Mouse (Mus musculus): ENCODE measurements around the gene Mta3. TPM values are rescaled to one million over a fixed set of nuclear protein-coding genes. Genes with fewer than 3 reads are reported as not detected.

Gene Mta3
- 43.8 and 50.8 TPM in 2 replicates for polyA plus RNA-seq (2015; fragmentation: Nextera tagmentation; extraction: Ambion mirVana)

- Histone ChIP-seq H3K36me3 (peaks cover 22% of the 10 kb centered on the region), H3K9ac (peak within 1 kb of the TSS; percentile 93), H3K27ac (peak within 1 kb of the TSS; percentile 94), H3K4me3 (peak within 1 kb of the TSS; percentile 83), H3K4me1 (peaks cover 15% of the 10 kb centered on the region), H3K27me3 (no peaks in the 10 kb centered on the region), H3K9me3 (no peaks in the 10 kb centered on the region), H3K4me2 (peak within 1 kb of the TSS; percentile 87)
- under 1% methylated on average over 37 of the region's 56 CpGs for WGBS
- peak; percentile 23; the same call in 1 of the 2 replicates for ATAC-seq (ENCODE audit: insufficient number of reproducible peaks, insufficient read depth, low FRiP score, low TSS enrichment, low read depth)
Observed at GRCm38 (mm10) chr17:83706116-83706593, at the start of gene Mta3. Gene Mta3 (plus strand): TSS chr17:83706163.

DNA sequence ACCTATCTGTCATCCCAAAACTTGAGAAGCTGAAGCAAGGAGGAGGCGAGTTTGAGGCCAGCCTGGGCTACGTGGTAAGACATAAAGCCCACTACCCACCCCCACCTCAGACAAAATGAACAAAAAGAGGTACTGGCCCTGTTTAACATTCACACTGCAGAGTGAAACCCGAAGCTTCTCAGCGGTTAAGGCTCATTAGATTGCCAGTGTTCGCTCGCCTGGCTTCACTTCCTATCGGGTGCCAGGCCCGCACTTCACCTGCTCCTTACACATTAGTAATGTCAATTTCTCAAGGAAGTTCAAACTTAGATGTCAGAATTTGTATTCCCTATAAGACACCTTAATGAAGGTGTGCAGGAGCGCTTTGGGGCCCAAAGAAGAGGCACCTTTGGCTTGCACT, 48.6 kb upstream of the Mta3 start:
- Histone ChIP-seq H3K36me3 (no peaks in the 10 kb centered on the region), H3K27ac (no peak overlapping the region), H3K9ac (no peak overlapping the region), H3K4me2 (no peak overlapping the region), H3K4me1 (no peaks in the 10 kb centered on the region), H3K9me3 (no peaks in the 10 kb centered on the region), H3K4me3 (no peak overlapping the region), H3K27me3 (no peaks in the 10 kb centered on the region)
- WGBS = 67% methylated on average over 9 of the region's 9 CpGs
- ATAC-seq (ENCODE audit: insufficient number of reproducible peaks, insufficient read depth, low FRiP score, low TSS enrichment, low read depth) = no peak

GRCm38 (mm10) chr17:83658943-83659342, 47.0 kb upstream of the Mta3 start:
- 63% methylated on average over 1 of the region's 1 CpGs for WGBS
- no peaks in the 10 kb centered on the region for H3K9me3 ChIP-seq

GRCm38 (mm10) chr17:83664761-83665160, 41.2 kb upstream of the Mta3 start:
- Histone ChIP-seq H3K4me3 (no peak overlapping the region), H3K4me2 (no peak overlapping the region), H3K9ac (no peak overlapping the region), H3K9me3 (no peaks in the 10 kb centered on the region), H3K4me1 (no peaks in the 10 kb centered on the region), H3K36me3 (no peaks in the 10 kb centered on the region), H3K27me3 (no peaks in the 10 kb centered on the region), H3K27ac (no peak overlapping the region)
- WGBS = 40% methylated on average over 8 of the region's 8 CpGs
- no peak for ATAC-seq (ENCODE audit: insufficient number of reproducible peaks, insufficient read depth, low FRiP score, low TSS enrichment, low read depth)

More at GRCm38 (mm10) chr17:83658943-83659342, 47.0 kb upstream of the Mta3 start:
- no peak overlapping the region for H3K9ac ChIP-seq
- no peak for ATAC-seq (ENCODE audit: insufficient number of reproducible peaks, insufficient read depth, low FRiP score, low TSS enrichment, low read depth)
- H3K4me1 ChIP-seq = no peaks in the 10 kb centered on the region
- no peak overlapping the region for H3K4me2 ChIP-seq
- H3K36me3 ChIP-seq = no peaks in the 10 kb centered on the region
- no peak overlapping the region for H3K27ac ChIP-seq
- no peaks in the 10 kb centered on the region for H3K27me3 ChIP-seq
- H3K4me3 ChIP-seq = no peak overlapping the region

- Histone ChIP-seq H3K4me1 (no peaks in the 10 kb centered on the region), H3K27me3 (no peaks in the 10 kb centered on the region), H3K36me3 (no peaks in the 10 kb centered on the region), H3K27ac (no peak overlapping the region), H3K4me2 (no peak overlapping the region), H3K9ac (no peak overlapping the region), H3K4me3 (no peak overlapping the region), H3K9me3 (no peaks in the 10 kb centered on the region)
- no peak for ATAC-seq (ENCODE audit: insufficient number of reproducible peaks, insufficient read depth, low FRiP score, low TSS enrichment, low read depth)
- 67% methylated on average over 13 of the region's 13 CpGs for WGBS
Observed at GRCm38 (mm10) chr17:83666597-83667287, 39.2 kb upstream of the Mta3 start.

DNA sequence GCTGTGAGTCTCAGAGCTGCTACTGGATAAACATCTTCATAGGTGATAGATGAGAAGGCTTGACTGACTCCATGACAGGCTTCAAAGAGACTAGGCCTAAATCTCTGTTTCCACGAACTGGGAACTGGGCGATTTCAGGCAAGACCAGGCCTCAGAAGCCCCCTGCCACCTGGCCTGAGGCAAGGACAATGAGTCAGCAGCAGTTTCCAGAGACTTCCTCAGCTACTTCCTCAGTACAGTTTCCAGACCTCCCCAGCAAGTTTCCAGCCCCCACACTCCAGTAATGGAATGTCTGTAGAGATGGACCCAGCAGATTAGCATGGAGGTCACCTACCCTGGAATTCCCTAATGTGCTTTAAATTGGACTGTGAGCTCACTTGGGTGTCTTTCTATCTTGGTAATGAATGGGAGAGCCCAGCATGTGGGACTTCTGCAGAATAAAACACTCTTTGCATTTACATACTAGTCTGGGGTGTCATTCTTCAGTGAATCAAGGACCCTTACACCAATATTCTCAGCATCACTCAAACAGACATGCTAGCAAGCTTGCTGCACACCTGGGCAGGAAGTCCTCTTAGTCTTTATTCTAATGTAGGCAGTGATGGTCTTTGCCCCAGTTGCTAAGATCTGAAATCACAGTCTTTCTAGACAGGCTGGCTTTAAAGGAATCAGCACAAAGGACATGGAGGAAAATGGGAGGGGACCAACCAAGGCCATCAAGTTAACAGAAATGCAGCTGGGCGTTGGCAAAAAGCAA, 37.9 kb upstream of the Mta3 start:
- no peak overlapping the region for H3K27ac ChIP-seq
- no peaks in the 10 kb centered on the region for H3K27me3 ChIP-seq
- 73% methylated on average over 3 of the region's 3 CpGs for WGBS
- H3K4me1 ChIP-seq = no peaks in the 10 kb centered on the region
- no peak overlapping the region for H3K4me3 ChIP-seq
- no peaks in the 10 kb centered on the region for H3K9me3 ChIP-seq
- H3K9ac ChIP-seq = no peak overlapping the region
- H3K36me3 ChIP-seq = no peaks in the 10 kb centered on the region
- no peak for ATAC-seq (ENCODE audit: insufficient number of reproducible peaks, insufficient read depth, low FRiP score, low TSS enrichment, low read depth)
- no peak overlapping the region for H3K4me2 ChIP-seq

- 82% methylated on average over 4 of the region's 4 CpGs for WGBS
- H3K9me3 ChIP-seq = no peaks in the 10 kb centered on the region
- no peak overlapping the region for H3K9ac ChIP-seq
- no peaks in the 10 kb centered on the region for H3K4me1 ChIP-seq
- ATAC-seq (ENCODE audit: insufficient number of reproducible peaks, insufficient read depth, low FRiP score, low TSS enrichment, low read depth) = no peak
- H3K36me3 ChIP-seq = no peaks in the 10 kb centered on the region
- H3K4me3 ChIP-seq = no peak overlapping the region
- H3K4me2 ChIP-seq = no peak overlapping the region
- H3K27me3 ChIP-seq = no peaks in the 10 kb centered on the region
- H3K27ac ChIP-seq = no peak overlapping the region
Observed at GRCm38 (mm10) chr17:83672685-83673084, 33.3 kb upstream of the Mta3 start.

DNA sequence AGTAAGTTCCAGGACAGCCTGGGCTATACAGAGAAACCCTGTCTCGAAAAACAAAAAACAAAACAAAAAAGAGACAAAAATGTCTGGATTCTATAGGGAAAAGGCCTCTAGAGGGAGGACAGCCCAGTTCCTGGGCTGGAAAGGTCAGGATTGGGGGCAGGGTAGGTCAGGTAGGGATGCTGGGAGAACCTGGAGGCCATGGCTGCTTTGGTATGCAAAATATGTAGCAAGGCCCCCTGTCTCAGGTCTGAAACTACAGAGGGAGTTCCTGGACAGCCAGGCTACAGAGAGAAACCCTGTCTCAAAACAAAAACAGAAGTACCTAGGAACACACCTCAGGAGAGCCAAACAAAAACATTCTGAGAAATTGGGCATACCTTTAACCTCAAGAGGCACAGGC, 28.6 kb upstream of the Mta3 start:
- WGBS = 90% methylated on average over 1 of the region's 1 CpGs
- Histone ChIP-seq H3K36me3 (no peaks in the 10 kb centered on the region), H3K4me1 (no peaks in the 10 kb centered on the region), H3K4me2 (no peak overlapping the region), H3K9me3 (no peaks in the 10 kb centered on the region), H3K4me3 (no peak overlapping the region), H3K27ac (no peak overlapping the region), H3K27me3 (no peaks in the 10 kb centered on the region), H3K9ac (no peak overlapping the region)
- no peak for ATAC-seq (ENCODE audit: insufficient number of reproducible peaks, insufficient read depth, low FRiP score, low TSS enrichment, low read depth)

GRCm38 (mm10) chr17:83681977-83682376, 24.0 kb upstream of the Mta3 start:
- peaks cover 1% of the 10 kb centered on the region; the same call in 1 of the 2 replicates for H3K9me3 ChIP-seq
- no peaks in the 10 kb centered on the region for H3K4me1 ChIP-seq
- H3K27me3 ChIP-seq = no peaks in the 10 kb centered on the region
- H3K4me2 ChIP-seq = no peak overlapping the region
- H3K9ac ChIP-seq = no peak overlapping the region
- ATAC-seq (ENCODE audit: insufficient number of reproducible peaks, insufficient read depth, low FRiP score, low TSS enrichment, low read depth) = no peak
- H3K4me3 ChIP-seq = no peak overlapping the region
- no peaks in the 10 kb centered on the region for H3K36me3 ChIP-seq
- WGBS = 44% methylated on average over 7 of the region's 7 CpGs
- H3K27ac ChIP-seq = no peak overlapping the region

DNA sequence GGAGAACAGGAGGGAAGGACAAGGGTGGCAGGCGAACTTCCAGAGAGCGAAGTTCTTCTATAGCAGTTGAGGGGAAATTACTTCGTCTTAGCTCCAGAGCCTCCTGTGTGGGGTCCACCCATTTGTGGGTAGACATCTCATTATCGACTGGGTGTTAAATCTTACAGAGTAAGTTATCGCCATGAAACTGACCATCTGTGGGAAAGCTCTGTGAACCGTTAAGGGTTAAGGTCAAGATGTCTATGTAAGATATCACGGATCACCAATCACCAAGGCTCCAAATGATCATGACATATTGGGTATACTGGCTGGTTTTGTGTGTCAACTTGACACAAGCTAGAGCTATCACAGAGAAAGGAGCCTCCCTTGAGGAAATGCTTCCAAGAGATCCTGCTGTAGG, 21.5 kb upstream of the Mta3 start:
- Histone ChIP-seq H3K36me3 (no peaks in the 10 kb centered on the region), H3K27ac (no peak overlapping the region), H3K9ac (no peak overlapping the region), H3K4me1 (no peaks in the 10 kb centered on the region), H3K4me2 (no peak overlapping the region), H3K27me3 (no peaks in the 10 kb centered on the region), H3K9me3 (peaks cover 7% of the 10 kb centered on the region), H3K4me3 (no peak overlapping the region)
- ATAC-seq (ENCODE audit: insufficient number of reproducible peaks, insufficient read depth, low FRiP score, low TSS enrichment, low read depth) = no peak
- 88% methylated on average over 7 of the region's 7 CpGs for WGBS

GRCm38 (mm10) chr17:83690418-83690817, 15.5 kb upstream of the Mta3 start:
- Histone ChIP-seq H3K27ac (no peak overlapping the region), H3K9me3 (peaks cover 7% of the 10 kb centered on the region), H3K4me2 (no peak overlapping the region), H3K27me3 (no peaks in the 10 kb centered on the region), H3K4me1 (no peaks in the 10 kb centered on the region), H3K36me3 (no peaks in the 10 kb centered on the region), H3K4me3 (no peak overlapping the region), H3K9ac (no peak overlapping the region)
- 53% methylated on average over 2 of the region's 2 CpGs for WGBS
- no peak for ATAC-seq (ENCODE audit: insufficient number of reproducible peaks, insufficient read depth, low FRiP score, low TSS enrichment, low read depth)

DNA sequence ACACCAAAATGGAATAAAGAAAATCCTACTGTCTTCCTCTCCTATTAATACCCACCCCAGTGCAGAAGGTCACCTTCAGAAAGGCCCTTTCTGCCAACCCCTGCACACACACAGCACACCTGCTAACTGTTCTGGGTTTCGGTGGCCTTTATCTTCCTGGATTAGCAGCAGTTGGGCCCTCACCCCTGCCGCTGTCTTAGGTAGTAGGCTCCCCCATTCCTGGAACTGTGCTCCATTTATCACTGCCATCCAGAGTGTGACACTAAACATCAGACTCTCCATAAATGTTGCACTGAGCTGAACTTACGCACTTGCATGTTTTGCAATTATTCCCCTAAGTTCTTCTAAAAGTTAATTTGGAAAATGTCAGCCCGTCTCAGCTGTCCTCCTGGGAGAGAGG, 14.6 kb upstream of the Mta3 start:
- no peak overlapping the region for H3K9ac ChIP-seq
- no peaks in the 10 kb centered on the region for H3K4me1 ChIP-seq
- no peak for ATAC-seq (ENCODE audit: insufficient number of reproducible peaks, insufficient read depth, low FRiP score, low TSS enrichment, low read depth)
- H3K27ac ChIP-seq = no peak overlapping the region
- H3K4me3 ChIP-seq = no peak overlapping the region
- H3K27me3 ChIP-seq = no peaks in the 10 kb centered on the region
- no peak overlapping the region for H3K4me2 ChIP-seq
- no peaks in the 10 kb centered on the region for H3K36me3 ChIP-seq
- peaks cover 7% of the 10 kb centered on the region for H3K9me3 ChIP-seq
- WGBS = 70% methylated on average over 4 of the region's 4 CpGs

Data from embryonic facial prominence, embryonic 13.5 days (tissue).